Mouse (Mus musculus) heart, postnatal 0 days (tissue): ENCODE measurements at regions not wholly inside any gene's neighbourhood (a gene's known extent, or its start where the extent isn't known, plus 50 kb on each side); places are given as distances from the start of the nearest gene placed in this dataset.

Experiments
- CTCF ChIP-seq: IDR thresholded peaks from 2 replicates; pipeline ENCODE4 v1.5.1; 2016; ENCODE audit warnings: antibody characterized with exemption, control low read depth, low read depth
- EP300 ChIP-seq: IDR thresholded peaks from 2 replicates; pipeline ENCODE4 v1.6.1; 2016; ENCODE audit warnings: antibody characterized with exemption, low read depth

DNA sequence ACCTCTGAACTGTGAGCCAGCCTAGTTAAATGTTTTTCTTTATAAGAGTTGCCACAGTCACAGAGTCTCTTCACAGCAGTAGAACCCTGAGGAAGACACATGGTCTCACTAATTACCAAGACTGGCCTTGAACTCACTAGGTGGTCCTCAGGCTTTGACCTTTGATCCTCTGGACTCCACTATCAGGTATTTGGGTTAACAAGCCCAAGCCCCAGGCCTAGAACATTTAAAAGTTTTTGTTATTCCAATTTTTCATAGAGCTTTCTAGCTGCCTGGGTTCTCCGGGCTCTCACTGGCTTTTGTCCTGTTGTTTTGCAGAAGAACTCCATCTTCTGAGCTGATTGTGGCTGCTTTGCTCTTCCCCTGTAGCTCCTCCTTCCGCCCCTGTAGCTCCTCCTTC, 65.3 kb upstream of the Gsc start:
- no peak for TF ChIP-seq CTCF
- TF ChIP-seq EP300: no peak
